Mouse (Mus musculus) heart, adult 11 months (tissue): Measurements from ENCODE around the gene Olfr1326-ps1.

Experiments
- DNase-seq: peaks from one replicate; pipeline ENCODE4 v3.0.0; 2022

Olfr1326-ps1 gene

GRCm38 (mm10) chrX:74574788-74575187, at the start of gene Olfr1326-ps1:
Gene Olfr1326-ps1 (minus strand): TSS chrX:74574888.
- no peak for DNase-seq

- DNase-seq: no peak
Measured at GRCm38 (mm10) chrX:74592379-74592778, 17.7 kb upstream of the Olfr1326-ps1 start, which contains the start of gene Olfr1325. Gene Olfr1325 (plus strand): TSS chrX:74592679.
